23 mouse cellular contexts compared by ENCODE assay signal in genomic region chr11:70630129-70630528, GRCm38 (mm10). TPM values are rescaled to one million over a fixed set of nuclear protein-coding genes. Genes with fewer than 3 reads are reported as not detected.
DNase-seq lines count a peak whose midpoint lies in the region; ATAC-seq lines count a peak whose summit lies in the region.
"Had no signal": no experiment of that assay in that cellular context is flagged by ENCODE, and none has a peak within 500 bp of the region (broad histone marks: within the 10 kb centered on the region; RNA-seq: fewer than 3 reads in every experiment).

No protein-coding gene starts in this region.

- 29% methylated on average over 7 of the region's 7 CpGs for WGBS in liver, embryonic 13.5 days (ENCODE audit: insufficient replicate concordance)
- WGBS in liver, embryonic 11.5 days = 48% methylated on average over 7 of the region's 7 CpGs

- 0 out of 2 replicates have a peak, but pooled peaks have one; percentile 42 for ATAC-seq in liver, embryonic 13.5 days (ENCODE audit: low read depth)
- ATAC-seq in liver, embryonic 11.5 days (replicated peaks; ENCODE audit: low FRiP score) = no peak
- ATAC-seq in cerebellum, adult (ENCODE audit: insufficient number of reproducible peaks, low FRiP score, low TSS enrichment) = no peak
- ATAC-seq in monocyte, adult 5-6 weeks (replicated peaks; ENCODE audit: insufficient number of reproducible peaks, low FRiP score, low TSS enrichment, poor library complexity, severe bottlenecking) = no peak
- ATAC-seq: inflammation-experienced regulatory T-cells, adult 6 months had no signal

- DNase-seq in adrenal gland, postnatal 10 days = peak; percentile 1
- no peak for DNase-seq in adrenal gland, adult 2 months
- DNase-seq in liver, embryonic 13.5 days = no peak
- DNase-seq in liver, embryonic 11.5 days (ENCODE audit: low spot score) = no peak
- peak; percentile 66 for DNase-seq in kidney, postnatal 14 days
- DNase-seq in left cerebral cortex, adult 11 months (ENCODE audit: low spot score) = no peak
- DNase-seq: adrenal gland, postnatal 25 days; cerebellum, adult 8-10 months; gastrocnemius, postnatal 10 days; layer of hippocampus, adult 9-11 months; lung, postnatal 14 days; right cerebral cortex, postnatal 25 days had no signal

- H3K36me3 ChIP-seq in liver, embryonic 13.5 days = no peaks in the 10 kb centered on the region
- no peaks in the 10 kb centered on the region for H3K36me3 ChIP-seq in liver, embryonic 11.5 days (ENCODE audit: control insufficient read depth, insufficient read depth, low read length)
- H3K36me3 ChIP-seq: embryonic facial prominence, embryonic 13.5 days; limb, embryonic 15.5 days; neural tube, embryonic 13.5 days had no signal

- no peaks in the 10 kb centered on the region for H3K27me3 ChIP-seq in liver, embryonic 13.5 days
- no peaks in the 10 kb centered on the region for H3K27me3 ChIP-seq in liver, embryonic 11.5 days (replicated peaks; ENCODE audit: control insufficient read depth, insufficient read depth, low read length)
- H3K27me3 ChIP-seq: embryonic facial prominence, embryonic 13.5 days; limb, embryonic 15.5 days; neural tube, embryonic 13.5 days had no signal

- peak overlapping the region; percentile 47 for H3K9ac ChIP-seq in liver, embryonic 13.5 days
- H3K9ac ChIP-seq in liver, embryonic 11.5 days (ENCODE audit: low read depth, low read length) = no peak overlapping the region
- H3K9ac ChIP-seq: embryonic facial prominence, embryonic 13.5 days; limb, embryonic 15.5 days; neural tube, embryonic 13.5 days had no signal

- H3K27ac ChIP-seq in liver, embryonic 13.5 days = peak overlapping the region; percentile 63
- no peak overlapping the region for H3K27ac ChIP-seq in liver, embryonic 11.5 days (ENCODE audit: low read depth, low read length)
- H3K27ac ChIP-seq: embryonic facial prominence, embryonic 13.5 days; limb, embryonic 15.5 days; neural tube, embryonic 13.5 days; stomach, postnatal 0 days had no signal

- no peaks in the 10 kb centered on the region for H3K9me3 ChIP-seq in liver, embryonic 13.5 days (replicated peaks)
- H3K9me3 ChIP-seq in liver, embryonic 11.5 days (ENCODE audit: control insufficient read depth, low read length) = no peaks in the 10 kb centered on the region
- H3K9me3 ChIP-seq: embryonic facial prominence, embryonic 13.5 days; limb, embryonic 15.5 days; neural tube, embryonic 13.5 days had no signal

- no peak overlapping the region for H3K4me3 ChIP-seq in liver, embryonic 13.5 days (replicated peaks)
- no peak overlapping the region for H3K4me3 ChIP-seq in liver, embryonic 11.5 days (ENCODE audit: low read depth, low read length)
- H3K4me3 ChIP-seq: embryonic facial prominence, embryonic 13.5 days; limb, embryonic 15.5 days; neural tube, embryonic 13.5 days had no signal

- H3K4me2 ChIP-seq in liver, embryonic 13.5 days = no peak overlapping the region; the same call in 1 of the 2 replicates
- H3K4me2 ChIP-seq in liver, embryonic 11.5 days = no peak overlapping the region
- H3K4me2 ChIP-seq: embryonic facial prominence, embryonic 13.5 days; limb, embryonic 15.5 days; midbrain, embryonic 11.5 days; neural tube, embryonic 13.5 days had no signal

- peaks cover 13% of the 10 kb centered on the region for H3K4me1 ChIP-seq in liver, embryonic 13.5 days (replicated peaks)
- no peaks in the 10 kb centered on the region; the same call in 1 of the 2 replicates for H3K4me1 ChIP-seq in liver, embryonic 11.5 days (replicated peaks; ENCODE audit: control insufficient read depth, insufficient read depth, low read length)
- H3K4me1 ChIP-seq: embryonic facial prominence, embryonic 13.5 days; limb, embryonic 15.5 days; neural tube, embryonic 13.5 days had no signal

RNA-seq across cellular contexts. Expression of gene Gp1ba, which starts 8.8 kb away (rescaled TPM):
- under 1 TPM; 0.30 TPM for total RNA-seq in adrenal gland, postnatal 10 days (2021)
- total RNA-seq in adrenal gland, adult 2 months (2021) = under 1 TPM in 1 of 2 experiments, not detected in 1; 0.12 TPM
- polyA plus RNA-seq in adrenal gland, adult 2 months (2012; rRNA removed) = 0.03 TPM in 1 of 2 replicates, not detected in the other
- polyA plus RNA-seq in liver, embryonic 13.5 days (2015; fragmentation: Nextera tagmentation; extraction: Ambion mirVana) = 2.8 and 4.7 TPM in 2 replicates
- 15.3 and 16.4 TPM in 2 replicates for polyA plus RNA-seq in liver, embryonic 11.5 days (2014; fragmentation: Nextera tagmentation; extraction: Ambion mirVana)
- total RNA-seq in monocyte, adult 5-6 weeks (2017) = 0.57 to 3.3 TPM in 2 of 3 replicates, not detected in the other
- total RNA-seq: adrenal gland, postnatal 25 days; left cerebral cortex, postnatal 25 days had no signal

RNA-seq across cellular contexts. Expression of gene Chrne, which starts 11.1 kb away (rescaled TPM):
- 1 to 10 TPM in 1 of 2 experiments, not detected in 1; 1.6 TPM for total RNA-seq in adrenal gland, postnatal 10 days (2021)
- total RNA-seq in adrenal gland, adult 2 months (2021) = not detected
- 0.30 TPM in 1 of 2 replicates, not detected in the other for polyA plus RNA-seq in adrenal gland, adult 2 months (2012; rRNA removed)
- polyA plus RNA-seq in liver, embryonic 13.5 days (2015; fragmentation: Nextera tagmentation; extraction: Ambion mirVana) = not detected in 2 replicates
- polyA plus RNA-seq in liver, embryonic 11.5 days (2014; fragmentation: Nextera tagmentation; extraction: Ambion mirVana) = not detected in 2 replicates
- 2.1 to 17.4 TPM (median 5.5 TPM) in 3 replicates for total RNA-seq in monocyte, adult 5-6 weeks (2017)
- total RNA-seq: adrenal gland, postnatal 25 days; left cerebral cortex, postnatal 25 days had no signal
- polyA plus RNA-seq: embryonic facial prominence, embryonic 13.5 days; heart, postnatal 0 days; hindbrain, embryonic 11.5 days; limb, embryonic 15.5 days; midbrain, embryonic 11.5 days; stomach, postnatal 0 days had no signal

RNA-seq across cellular contexts. Expression of gene 4930544D05Rik, which starts 14.5 kb away (rescaled TPM):
- total RNA-seq in adrenal gland, postnatal 10 days (2021) = not detected
- not detected for total RNA-seq in adrenal gland, adult 2 months (2021)
- not detected in 2 replicates for polyA plus RNA-seq in adrenal gland, adult 2 months (2012; rRNA removed)
- not detected in 2 replicates for polyA plus RNA-seq in liver, embryonic 13.5 days (2015; fragmentation: Nextera tagmentation; extraction: Ambion mirVana)
- polyA plus RNA-seq in liver, embryonic 11.5 days (2014; fragmentation: Nextera tagmentation; extraction: Ambion mirVana) = not detected in 2 replicates
- not detected in 3 replicates for total RNA-seq in monocyte, adult 5-6 weeks (2017)
- total RNA-seq: adrenal gland, postnatal 25 days; gastrocnemius, postnatal 10 days; left cerebral cortex, postnatal 25 days had no signal
- polyA plus RNA-seq: embryonic facial prominence, embryonic 13.5 days; heart, postnatal 0 days; hindbrain, embryonic 11.5 days; inflammation-experienced regulatory T-cells, adult 6 months; limb, embryonic 15.5 days; midbrain, embryonic 11.5 days; neural tube, embryonic 13.5 days; stomach, postnatal 0 days had no signal

RNA-seq across cellular contexts. Expression of gene Rnf167, which starts 16.9 kb away (rescaled TPM):
- 10 to 100 TPM; 73.9 to 86.6 TPM for total RNA-seq in adrenal gland, postnatal 10 days (2021)
- 100 to 1,000 TPM in 1 of 2 experiments, 10 to 100 TPM in 1; 76.9 to 106 TPM for total RNA-seq in adrenal gland, adult 2 months (2021)
- 91.4 and 101 TPM in 2 replicates for polyA plus RNA-seq in adrenal gland, adult 2 months (2012; rRNA removed)
- polyA plus RNA-seq in liver, embryonic 13.5 days (2015; fragmentation: Nextera tagmentation; extraction: Ambion mirVana) = 74.2 and 81.0 TPM in 2 replicates
- 113 and 114 TPM in 2 replicates for polyA plus RNA-seq in liver, embryonic 11.5 days (2014; fragmentation: Nextera tagmentation; extraction: Ambion mirVana)
- 89.4 to 129 TPM (median 90.9 TPM) in 3 replicates for total RNA-seq in monocyte, adult 5-6 weeks (2017)

RNA-seq across cellular contexts. Expression of gene Slc25a11, which starts 17.1 kb away (rescaled TPM):
- 100 to 1,000 TPM; 180 to 220 TPM for total RNA-seq in adrenal gland, postnatal 10 days (2021)
- 100 to 1,000 TPM; 124 to 140 TPM for total RNA-seq in adrenal gland, adult 2 months (2021)
- 118 and 139 TPM in 2 replicates for polyA plus RNA-seq in adrenal gland, adult 2 months (2012; rRNA removed)
- 72.8 and 73.8 TPM in 2 replicates for polyA plus RNA-seq in liver, embryonic 13.5 days (2015; fragmentation: Nextera tagmentation; extraction: Ambion mirVana)
- 115 and 126 TPM in 2 replicates for polyA plus RNA-seq in liver, embryonic 11.5 days (2014; fragmentation: Nextera tagmentation; extraction: Ambion mirVana)
- 41.1 to 62.6 TPM (median 43.5 TPM) in 3 replicates for total RNA-seq in monocyte, adult 5-6 weeks (2017)

Comparison
In these comparisons a context has a peak if more than half of its experiments do, and no peak if none do; other contexts are left out.
1. DNase-seq: peak in adrenal gland, postnatal 10 days (single experiment) and kidney, postnatal 14 days (single experiment); none in adrenal gland, adult 2 months (single experiment), liver, embryonic 13.5 days (single experiment), liver, embryonic 11.5 days (single experiment) and left cerebral cortex, adult 11 months (single experiment).